In genomic region chr9:96631389-96632072, GRCm38 (mm10) we compare ENCODE assay signal across 8 mouse cellular contexts. TPM values are rescaled to one million over a fixed set of nuclear protein-coding genes. Genes with fewer than 3 reads are reported as not detected.
DNase-seq lines count a peak whose midpoint lies in the region; ATAC-seq lines count a peak whose summit lies in the region.

Rasa2 (minus strand) TSS chr9:96631617.

- H3K4me3 ChIP-seq in hindbrain, embryonic 12.5 days, result peak within 1 kb of the TSS; percentile 89

- peak within 1 kb of the TSS; percentile 96 for H3K9ac ChIP-seq in hindbrain, embryonic 12.5 days

- H3K27me3 ChIP-seq in hindbrain, embryonic 12.5 days, result peaks cover 11% of the 10 kb centered on the region; the same call in 1 of the 2 replicates

- peak within 1 kb of the TSS; percentile 98 for H3K27ac ChIP-seq in hindbrain, embryonic 12.5 days

- H3K9me3 ChIP-seq in hindbrain, embryonic 12.5 days (replicated peaks), result no peaks in the 10 kb centered on the region

- peak within 1 kb of the TSS; percentile 74 for H3K4me2 ChIP-seq in hindbrain, embryonic 12.5 days (replicated peaks)

- H3K4me1 ChIP-seq in hindbrain, embryonic 12.5 days, result 0 out of 2 replicates have a peak, but pooled peaks cover 6% of the 10 kb centered on the region

- no peaks in the 10 kb centered on the region for H3K36me3 ChIP-seq in hindbrain, embryonic 12.5 days

- WGBS in hindbrain, embryonic 12.5 days, result 2% methylated on average over 52 of the region's 52 CpGs

- DNase-seq in Muller cell, postnatal 12 days (ENCODE audit: inconsistent ontology term), result peak; percentile 93
- peak; percentile 90 for DNase-seq in cerebellum, adult 9-11 months
- DNase-seq in frontal cortex, postnatal 10 days (ENCODE audit: low spot score in 2 of 2), result peak; percentile 77 to 88
- peak; percentile 75 to 80 for DNase-seq in layer of hippocampus, postnatal 25 days (ENCODE audit: extremely low spot score in 1 of 2, low spot score in 1 of 2)
- peak; percentile 93 for DNase-seq in lung, postnatal 25 days (ENCODE audit: low spot score)
- peak; percentile 92 for DNase-seq in retina, embryonic 14.5 days (ENCODE audit: low spot score)
- DNase-seq in thymus, postnatal 4 days, result peak; percentile 98

- ATAC-seq in hindbrain, embryonic 12.5 days (ENCODE audit: low FRiP score), result peak; percentile 97

RNA-seq across cellular contexts. Expression of gene Rasa2, which starts in this region (rescaled TPM):
- polyA plus RNA-seq in hindbrain, embryonic 12.5 days (2016; fragmentation: Nextera tagmentation; extraction: Ambion mirVana), result 20.2 and 20.4 TPM in 2 replicates
- total RNA-seq in layer of hippocampus, postnatal 25 days (2021), result 10 to 100 TPM; 25.6 to 29.7 TPM

Comparison
In these comparisons a context has a peak if more than half of its experiments do, and no peak if none do; other contexts are left out.
1. Peak in every context shown above with its lines: DNase-seq, ATAC-seq, H3K4me3 ChIP-seq and H3K27ac ChIP-seq.